Mouse (Mus musculus): Measurements from ENCODE around the gene Tnni2. TPM values are rescaled to one million over a fixed set of nuclear protein-coding genes. Genes with fewer than 3 reads are reported as not detected.

The Tnni2 gene
- polyA plus RNA-seq, 1 experiment from 2014 or later: 2.1 TPM

DNA sequence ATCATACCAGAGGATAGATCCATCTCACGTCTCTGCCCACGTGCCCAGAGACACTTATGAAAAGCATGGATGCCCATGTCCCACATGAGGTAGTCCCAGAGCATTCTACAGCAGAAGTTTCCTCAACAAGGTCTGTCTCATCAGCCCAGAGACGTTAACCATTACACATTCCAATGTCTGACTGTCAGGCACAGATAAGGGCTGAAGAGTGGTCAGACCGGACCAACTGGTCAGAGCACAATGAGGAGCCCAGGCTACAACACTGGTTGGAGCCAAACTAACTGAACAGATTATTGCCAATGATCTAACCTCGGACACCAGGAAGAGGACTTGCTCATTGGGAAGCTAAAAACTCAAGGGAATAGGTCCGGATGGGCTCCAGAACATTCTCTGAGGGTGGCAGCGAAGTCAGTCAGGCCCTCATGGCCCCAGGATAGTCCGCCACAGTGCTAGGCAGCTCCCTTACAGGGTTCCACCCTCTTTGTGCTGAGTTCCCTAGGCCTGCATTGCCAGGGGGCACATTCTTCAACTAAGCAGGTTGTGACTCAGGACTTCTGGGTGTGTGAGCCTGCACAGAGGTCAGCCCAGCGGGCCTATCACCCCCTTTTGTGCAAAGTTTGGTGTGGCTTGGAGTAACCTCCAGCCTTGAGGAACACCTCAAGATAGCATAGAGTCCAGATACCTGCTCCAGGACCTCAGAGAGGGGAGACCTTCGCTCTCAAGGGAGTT is 7.3 kb upstream of the Tnni2 start, which contains the start of gene Syt8:
Gene Syt8, plus strand, starts transcription at position 714 of the 729 bp plus-strand sequence.
- 86% methylated on average over 10 of the region's 10 CpGs for WGBS
- Histone ChIP-seq H3K4me2 (ENCODE audit: low read depth) (no peak within 1 kb of the TSS), H3K4me1 (ENCODE audit: control insufficient read depth, insufficient read depth, low read length) (no peaks in the 10 kb centered on the region), H3K27me3 (ENCODE audit: control insufficient read depth, insufficient read depth, low read length) (no peaks in the 10 kb centered on the region), H3K36me3 (ENCODE audit: control insufficient read depth, insufficient read depth, low read length) (no peaks in the 10 kb centered on the region), H3K4me3 (ENCODE audit: low read depth, low read length) (no peak within 1 kb of the TSS), H3K9me3 (ENCODE audit: control insufficient read depth, low read length) (no peaks in the 10 kb centered on the region), H3K27ac (ENCODE audit: low read depth, low read length) (0 out of 2 replicates have a peak within 1 kb of the TSS, but pooled peaks have one; percentile 14), H3K9ac (ENCODE audit: low read length) (peak within 1 kb of the TSS; percentile 29; the same call in 1 of the 2 replicates)
- ATAC-seq (ENCODE audit: insufficient read depth, low FRiP score, low TSS enrichment): no peak
- no peak for DNase-seq (ENCODE audit: low spot score)

DNA sequence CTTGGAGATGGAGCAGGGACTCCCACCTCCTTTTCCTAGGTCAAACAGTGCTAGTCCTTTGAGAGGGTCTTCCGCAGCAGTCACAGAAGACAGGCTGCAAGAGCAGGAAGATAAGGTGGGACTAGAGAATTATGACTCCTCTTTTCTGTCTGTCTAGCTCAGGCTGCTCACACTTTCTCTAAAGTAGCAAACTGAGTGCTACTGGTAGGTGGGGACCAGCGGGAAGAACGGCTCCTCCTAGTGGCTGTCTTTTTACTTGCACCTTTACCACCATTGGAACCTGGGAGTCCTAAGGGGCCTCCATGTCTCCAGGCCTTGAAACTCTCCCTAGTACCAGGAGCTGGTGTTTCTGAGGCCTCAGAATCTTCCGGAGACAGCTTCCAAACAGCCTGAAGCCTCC is 6.1 kb upstream of the Tnni2 start:
- Histone ChIP-seq H3K4me1 (ENCODE audit: control insufficient read depth, insufficient read depth, low read length) (no peaks in the 10 kb centered on the region), H3K9me3 (ENCODE audit: control insufficient read depth, low read length) (no peaks in the 10 kb centered on the region), H3K27ac (ENCODE audit: low read depth, low read length) (no peak overlapping the region), H3K4me2 (ENCODE audit: low read depth) (no peak overlapping the region), H3K4me3 (ENCODE audit: low read depth, low read length) (no peak overlapping the region), H3K36me3 (ENCODE audit: control insufficient read depth, insufficient read depth, low read length) (no peaks in the 10 kb centered on the region), H3K27me3 (ENCODE audit: control insufficient read depth, insufficient read depth, low read length) (no peaks in the 10 kb centered on the region), H3K9ac (ENCODE audit: low read length) (no peak overlapping the region)
- ATAC-seq (ENCODE audit: insufficient read depth, low FRiP score, low TSS enrichment): no peak
- 26% methylated on average over 4 of the region's 4 CpGs for WGBS
- DNase-seq (ENCODE audit: low spot score): peak; percentile 71

DNA sequence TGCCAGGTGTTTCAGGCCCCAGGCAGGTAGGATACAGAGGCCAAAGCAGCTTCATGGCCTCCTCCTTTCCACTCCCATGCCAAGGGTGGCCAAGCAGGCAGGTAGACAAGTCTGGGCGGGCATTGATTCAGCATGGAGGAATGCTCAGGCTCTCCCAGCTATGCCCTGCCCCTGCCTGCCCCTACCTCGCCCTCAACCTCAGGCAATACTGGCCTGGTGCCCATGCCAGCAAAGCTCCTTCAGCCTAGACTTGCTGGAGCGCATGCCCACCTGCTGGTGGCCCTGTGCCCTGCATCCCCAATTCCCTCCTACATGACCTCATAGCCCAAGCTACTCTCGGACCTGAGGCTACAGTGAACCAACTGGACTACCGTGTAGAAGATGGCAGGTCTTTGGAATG is 4.3 kb upstream of the Tnni2 start:
- H3K9me3 ChIP-seq (ENCODE audit: control insufficient read depth, low read length): no peaks in the 10 kb centered on the region
- no peak overlapping the region for H3K4me2 ChIP-seq (ENCODE audit: low read depth)
- H3K9ac ChIP-seq (ENCODE audit: low read length): no peak overlapping the region
- H3K4me3 ChIP-seq (ENCODE audit: low read depth, low read length): no peak overlapping the region
- no peak overlapping the region for H3K27ac ChIP-seq (ENCODE audit: low read depth, low read length)
- no peaks in the 10 kb centered on the region for H3K27me3 ChIP-seq (ENCODE audit: control insufficient read depth, insufficient read depth, low read length)
- H3K4me1 ChIP-seq (ENCODE audit: control insufficient read depth, insufficient read depth, low read length): no peaks in the 10 kb centered on the region
- no peak for ATAC-seq (ENCODE audit: insufficient read depth, low FRiP score, low TSS enrichment)
- WGBS: 86% methylated on average over 5 of the region's 5 CpGs
- no peak for DNase-seq (ENCODE audit: low spot score)
- no peaks in the 10 kb centered on the region for H3K36me3 ChIP-seq (ENCODE audit: control insufficient read depth, insufficient read depth, low read length)

DNA sequence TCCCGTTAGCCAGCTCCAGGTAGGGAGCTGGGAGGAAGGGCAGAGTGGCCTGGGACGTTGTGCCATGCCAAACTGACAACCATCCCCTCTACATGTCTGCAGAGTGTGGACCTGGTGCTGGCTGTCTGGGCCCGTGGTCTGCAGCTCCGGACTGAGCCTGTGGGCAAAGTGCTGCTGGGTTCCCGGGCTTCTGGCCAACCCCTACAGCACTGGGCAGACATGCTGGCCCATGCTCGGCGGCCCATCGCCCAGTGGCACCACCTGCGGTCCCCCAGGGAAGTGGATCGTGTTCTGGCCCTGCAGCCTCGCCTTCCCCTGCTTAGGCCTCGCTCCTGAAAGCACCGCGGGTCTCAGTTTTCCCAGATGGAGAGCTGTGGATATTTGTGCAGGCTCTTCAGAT is 1.6 kb upstream of the Tnni2 start:
- Histone ChIP-seq H3K4me2 (ENCODE audit: low read depth) (no peak overlapping the region), H3K4me1 (ENCODE audit: control insufficient read depth, insufficient read depth, low read length) (no peaks in the 10 kb centered on the region), H3K27ac (ENCODE audit: low read depth, low read length) (no peak overlapping the region), H3K4me3 (ENCODE audit: low read depth, low read length) (no peak overlapping the region), H3K27me3 (ENCODE audit: control insufficient read depth, insufficient read depth, low read length) (no peaks in the 10 kb centered on the region), H3K36me3 (ENCODE audit: control insufficient read depth, insufficient read depth, low read length) (no peaks in the 10 kb centered on the region), H3K9ac (ENCODE audit: low read length) (no peak overlapping the region), H3K9me3 (ENCODE audit: control insufficient read depth, low read length) (no peaks in the 10 kb centered on the region)
- no peak for DNase-seq (ENCODE audit: low spot score)
- 86% methylated on average over 14 of the region's 14 CpGs for WGBS
- no peak for ATAC-seq (ENCODE audit: insufficient read depth, low FRiP score, low TSS enrichment)

DNA sequence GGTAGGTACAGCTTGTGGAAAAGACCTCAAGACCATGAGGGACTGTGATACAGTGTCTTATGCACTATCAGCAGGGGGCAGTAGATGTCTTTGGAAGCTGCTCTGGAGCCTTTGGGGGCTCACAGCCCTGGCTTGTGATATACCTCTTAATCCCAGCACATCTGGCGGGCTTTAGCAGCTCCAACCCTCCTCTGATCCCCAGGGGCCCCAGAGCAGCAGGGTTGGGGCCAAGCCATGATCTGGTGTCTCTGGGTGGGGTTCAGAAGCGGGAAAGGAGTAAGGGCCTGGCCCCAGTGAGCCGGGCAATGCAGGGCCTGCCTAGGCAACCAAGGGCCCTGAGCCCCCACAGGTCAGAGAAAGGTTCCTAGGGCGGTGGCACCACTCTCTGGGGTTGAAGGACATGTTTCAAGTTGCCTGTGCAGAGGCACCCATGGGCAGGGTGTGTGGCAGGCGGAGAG is 922 bp upstream of the Tnni2 start:
- WGBS: 56% methylated on average over 5 of the region's 5 CpGs
- H3K4me2 ChIP-seq (ENCODE audit: low read depth): no peak overlapping the region

DNA sequence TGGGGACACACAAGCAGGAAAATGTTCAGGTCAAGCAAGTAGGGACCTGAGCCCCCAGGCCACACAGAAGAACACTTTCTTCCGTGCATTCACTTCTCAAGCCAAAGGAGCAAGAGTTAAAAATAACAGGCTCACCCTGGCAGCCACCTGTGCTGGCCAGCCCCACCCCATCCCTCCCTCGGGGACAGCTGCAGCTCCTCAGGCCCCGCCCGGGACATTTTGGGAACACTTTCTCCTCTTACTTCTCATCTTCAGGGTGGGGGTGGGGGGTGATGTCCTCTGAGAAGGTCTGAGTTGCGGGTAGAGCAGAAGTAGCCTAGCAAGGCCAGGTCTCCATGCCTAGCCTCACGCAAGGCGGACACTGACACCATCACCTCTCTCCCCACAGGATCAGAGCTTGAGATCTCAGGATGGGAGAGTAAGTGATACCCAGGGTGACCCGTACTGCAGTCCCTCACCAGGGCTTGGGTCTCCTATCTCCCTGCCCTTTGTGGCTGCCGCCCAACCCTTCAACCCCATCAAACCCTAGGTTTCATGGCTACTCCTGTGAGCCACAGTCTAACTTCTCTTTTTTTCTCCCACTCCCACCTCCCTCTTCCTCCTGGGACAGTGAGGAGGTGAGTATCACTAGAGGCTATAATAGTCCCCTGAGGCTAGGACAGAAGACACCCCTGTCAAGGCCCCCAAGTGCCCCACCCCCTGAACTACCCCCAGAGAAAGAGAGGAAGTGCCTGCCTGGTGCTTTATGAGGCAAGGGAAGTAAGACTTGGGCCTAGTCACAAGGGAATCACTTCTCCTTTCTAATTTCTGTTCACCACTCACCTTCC is 686 bp downstream of the Tnni2 start:
- DNase-seq (ENCODE audit: low spot score): no peak

More for the DNA sequence above, 922 bp upstream of the Tnni2 start:
- no peak overlapping the region for H3K4me3 ChIP-seq (ENCODE audit: low read depth, low read length)
- H3K36me3 ChIP-seq (ENCODE audit: control insufficient read depth, insufficient read depth, low read length): no peaks in the 10 kb centered on the region
- ATAC-seq (ENCODE audit: insufficient read depth, low FRiP score, low TSS enrichment) (no peak; the same call in 1 of the 2 replicates), DNase-seq (ENCODE audit: low spot score) (peak; percentile 59)
- no peaks in the 10 kb centered on the region for H3K9me3 ChIP-seq (ENCODE audit: control insufficient read depth, low read length)
- no peaks in the 10 kb centered on the region for H3K4me1 ChIP-seq (ENCODE audit: control insufficient read depth, insufficient read depth, low read length)
- H3K27me3 ChIP-seq (ENCODE audit: control insufficient read depth, insufficient read depth, low read length): no peaks in the 10 kb centered on the region
- peak overlapping the region; percentile 18 for H3K9ac ChIP-seq (ENCODE audit: low read length)
- H3K27ac ChIP-seq (ENCODE audit: low read depth, low read length): no peak overlapping the region

DNA sequence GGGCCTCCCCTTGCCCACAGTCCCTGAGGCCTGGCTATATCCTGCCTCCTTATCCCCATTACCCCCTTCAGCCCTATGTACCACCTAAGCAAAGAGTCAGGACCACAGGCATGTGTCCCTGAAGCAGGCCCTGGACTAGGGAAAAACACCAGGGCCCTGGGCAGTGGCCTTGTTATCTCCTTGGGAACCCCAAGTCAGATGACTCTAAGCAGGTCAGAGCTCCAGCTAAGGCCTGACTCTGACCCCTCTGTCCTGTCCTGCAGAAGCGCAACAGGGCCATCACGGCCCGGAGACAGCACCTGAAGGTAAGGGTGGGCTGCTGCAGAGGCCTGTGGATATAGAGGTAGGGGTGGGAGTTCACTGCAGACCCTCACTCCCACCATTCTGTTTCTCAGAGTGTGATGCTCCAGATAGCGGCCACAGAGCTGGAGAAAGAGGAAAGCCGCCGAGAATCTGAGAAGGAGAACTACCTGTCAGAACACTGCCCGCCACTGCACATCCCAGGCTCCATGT is 1.4 kb downstream of the Tnni2 start:
- H3K27ac ChIP-seq (ENCODE audit: low read depth, low read length): no peak overlapping the region
- H3K9me3 ChIP-seq (ENCODE audit: control insufficient read depth, low read length): no peaks in the 10 kb centered on the region
- no peak overlapping the region for H3K4me3 ChIP-seq (ENCODE audit: low read depth, low read length)

More for the DNA sequence above, 686 bp downstream of the Tnni2 start:
- Histone ChIP-seq H3K9ac (ENCODE audit: low read length) (no peak overlapping the region; the same call in 1 of the 2 replicates), H3K9me3 (ENCODE audit: control insufficient read depth, low read length) (no peaks in the 10 kb centered on the region), H3K36me3 (ENCODE audit: control insufficient read depth, insufficient read depth, low read length) (no peaks in the 10 kb centered on the region), H3K4me2 (ENCODE audit: low read depth) (no peak overlapping the region), H3K4me3 (ENCODE audit: low read depth, low read length) (no peak overlapping the region), H3K27ac (ENCODE audit: low read depth, low read length) (no peak overlapping the region), H3K4me1 (ENCODE audit: control insufficient read depth, insufficient read depth, low read length) (no peaks in the 10 kb centered on the region), H3K27me3 (ENCODE audit: control insufficient read depth, insufficient read depth, low read length) (no peaks in the 10 kb centered on the region)
- WGBS: 76% methylated on average over 9 of the region's 9 CpGs
- ATAC-seq (ENCODE audit: insufficient read depth, low FRiP score, low TSS enrichment): no peak

DNA sequence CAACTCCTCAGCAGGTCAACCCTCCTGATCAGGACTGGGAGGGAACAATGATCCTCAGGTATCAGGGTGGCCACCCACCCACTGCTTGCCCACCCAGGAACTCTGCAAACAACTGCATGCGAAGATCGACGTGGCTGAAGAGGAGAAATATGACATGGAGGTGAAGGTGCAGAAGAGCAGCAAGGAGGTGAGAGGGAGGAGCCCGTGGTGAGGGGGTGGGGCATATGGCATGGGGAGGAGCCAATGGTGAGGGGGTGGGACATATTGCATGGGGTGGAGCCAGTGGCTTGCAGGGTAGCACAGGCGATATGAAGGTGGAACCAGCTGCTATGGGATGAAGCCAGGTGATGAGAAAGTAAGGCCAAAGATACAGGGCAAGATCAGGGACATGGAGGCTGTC is 1.9 kb downstream of the Tnni2 start:
- Histone ChIP-seq H3K4me3 (ENCODE audit: low read depth, low read length) (no peak overlapping the region), H3K36me3 (ENCODE audit: control insufficient read depth, insufficient read depth, low read length) (no peaks in the 10 kb centered on the region), H3K27me3 (ENCODE audit: control insufficient read depth, insufficient read depth, low read length) (no peaks in the 10 kb centered on the region), H3K4me2 (ENCODE audit: low read depth) (no peak overlapping the region), H3K9me3 (ENCODE audit: control insufficient read depth, low read length) (no peaks in the 10 kb centered on the region), H3K27ac (ENCODE audit: low read depth, low read length) (no peak overlapping the region), H3K4me1 (ENCODE audit: control insufficient read depth, insufficient read depth, low read length) (no peaks in the 10 kb centered on the region), H3K9ac (ENCODE audit: low read length) (no peak overlapping the region)
- 91% methylated on average over 5 of the region's 5 CpGs for WGBS
- ATAC-seq (ENCODE audit: insufficient read depth, low FRiP score, low TSS enrichment) (no peak), DNase-seq (ENCODE audit: low spot score) (no peak)

More for the DNA sequence above, 1.4 kb downstream of the Tnni2 start:
- 87% methylated on average over 7 of the region's 7 CpGs for WGBS
- H3K27me3 ChIP-seq (ENCODE audit: control insufficient read depth, insufficient read depth, low read length): no peaks in the 10 kb centered on the region
- H3K4me2 ChIP-seq (ENCODE audit: low read depth): no peak overlapping the region
- ATAC-seq (ENCODE audit: insufficient read depth, low FRiP score, low TSS enrichment) (no peak), DNase-seq (ENCODE audit: low spot score) (no peak)
- H3K36me3 ChIP-seq (ENCODE audit: control insufficient read depth, insufficient read depth, low read length): no peaks in the 10 kb centered on the region
- no peak overlapping the region for H3K9ac ChIP-seq (ENCODE audit: low read length)
- H3K4me1 ChIP-seq (ENCODE audit: control insufficient read depth, insufficient read depth, low read length): no peaks in the 10 kb centered on the region
